Mouse (Mus musculus) midbrain, embryonic 11.5 days (tissue): ENCODE measurements around the gene Pmm2. TPM values are rescaled to one million over a fixed set of nuclear protein-coding genes. Genes with fewer than 3 reads are reported as not detected.

Experiments
- ATAC-seq: fragments of 200-750 bp; cut with Nextera tagmentation; 2 replicates; pipeline ENCODE4 v1.8.0; 2017; ENCODE audit warnings: moderate TSS enrichment, moderate library complexity; ENCODE audit not compliant: low FRiP score
- DNase-seq: peaks from one replicate; pipeline ENCODE4 v3.0.0; 2015; ENCODE audit warnings: low spot score; ENCODE audit errors: missing footprints
- H3K27ac ChIP-seq: fragments of 300-500 bp; sonication (generic); 2 replicates; pipeline ENCODE4 v1.5.1; 2014; ENCODE audit warnings: low read depth, low read length
- H3K27me3 ChIP-seq: fragments of 300-500 bp; sonication (generic); 2 replicates; pipeline ENCODE4 v1.6.1; 2014; ENCODE audit warnings: mild to moderate bottlenecking, low read length, moderate library complexity, mixed read lengths; ENCODE audit not compliant: control insufficient read depth, insufficient read depth
- H3K36me3 ChIP-seq: fragments of 300-500 bp; sonication (generic); 2 replicates; pipeline ENCODE4 v1.6.1; 2014; ENCODE audit warnings: mild to moderate bottlenecking, low read length, moderate library complexity, mixed read lengths; ENCODE audit not compliant: control insufficient read depth, insufficient read depth
- H3K4me1 ChIP-seq: fragments of 300-500 bp; sonication (generic); 2 replicates; pipeline ENCODE4 v1.6.1; 2014; ENCODE audit warnings: low read length; ENCODE audit not compliant: control insufficient read depth, insufficient read depth
- H3K4me2 ChIP-seq: fragments of 300-500 bp; sonication (generic); 2 replicates; pipeline ENCODE4 v1.6.1; 2014; ENCODE audit warnings: mild to moderate bottlenecking, moderate library complexity
- H3K4me3 ChIP-seq: fragments of 300-500 bp; sonication (generic); 2 replicates; pipeline ENCODE4 v1.5.1; 2014; ENCODE audit warnings: low read depth, low read length
- H3K9ac ChIP-seq: fragments of 300-500 bp; sonication (generic); 2 replicates; pipeline ENCODE4 v1.6.1; 2014; ENCODE audit warnings: low read length
- H3K9me3 ChIP-seq: fragments of 300-500 bp; sonication (generic); 2 replicates; pipeline ENCODE4 v1.6.1; 2016; ENCODE audit warnings: low read length; ENCODE audit not compliant: control insufficient read depth
- WGBS: fragments of 180-500 bp; shearing (Covaris S2); extraction: QIAGEN DNeasy Blood & Tissue Kit; methylation state at CpG from one replicate; pipeline ENCODE4 v1.1.7; 2014; 5-methylcytosine and 5-hydroxymethylcytosine counted together
- polyA plus RNA-seq: library from polyadenylated mRNA; unstranded; fragments of >200 nt; fragmentation: Nextera tagmentation; extraction: Ambion mirVana; gene quantifications from 2 replicates; pipeline ENCODE4 v1.2.1, GENCODE M21; 2014

Pmm2 gene
- polyA plus RNA-seq, 1 experiment from 2014 or later, result 36.3 TPM

DNA sequence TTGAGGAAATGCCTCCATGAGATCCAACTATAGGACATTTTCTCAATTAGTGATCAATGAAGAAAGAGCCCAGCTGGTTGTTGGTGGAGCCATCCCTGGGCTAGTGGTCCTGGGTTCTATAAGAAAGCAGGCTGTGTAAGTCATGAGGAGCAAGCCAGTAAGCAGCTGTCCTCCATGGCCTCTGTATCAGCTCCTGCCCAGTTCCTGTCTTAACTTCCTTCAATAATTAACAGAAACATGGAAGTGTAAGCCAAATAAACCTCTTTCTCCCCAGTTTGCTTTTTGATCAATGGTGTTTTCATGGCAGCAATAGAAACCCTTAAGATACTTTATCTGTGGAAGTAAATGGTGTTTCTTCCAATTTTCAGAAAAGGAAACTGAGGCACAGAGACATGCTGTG, 35.3 kb downstream of the Pmm2 start:
- DNase-seq (no peak), ATAC-seq (no peak)
- H3K27me3 ChIP-seq, result peaks cover 12% of the 10 kb centered on the region
- no peak overlapping the region for H3K9ac ChIP-seq
- no peak overlapping the region for H3K27ac ChIP-seq
- H3K4me3 ChIP-seq, result no peak overlapping the region
- H3K4me2 ChIP-seq, result no peak overlapping the region; the same call in 1 of the 2 replicates
- H3K9me3 ChIP-seq, result no peaks in the 10 kb centered on the region
- H3K4me1 ChIP-seq, result peaks cover 26% of the 10 kb centered on the region
- H3K36me3 ChIP-seq, result no peaks in the 10 kb centered on the region

DNA sequence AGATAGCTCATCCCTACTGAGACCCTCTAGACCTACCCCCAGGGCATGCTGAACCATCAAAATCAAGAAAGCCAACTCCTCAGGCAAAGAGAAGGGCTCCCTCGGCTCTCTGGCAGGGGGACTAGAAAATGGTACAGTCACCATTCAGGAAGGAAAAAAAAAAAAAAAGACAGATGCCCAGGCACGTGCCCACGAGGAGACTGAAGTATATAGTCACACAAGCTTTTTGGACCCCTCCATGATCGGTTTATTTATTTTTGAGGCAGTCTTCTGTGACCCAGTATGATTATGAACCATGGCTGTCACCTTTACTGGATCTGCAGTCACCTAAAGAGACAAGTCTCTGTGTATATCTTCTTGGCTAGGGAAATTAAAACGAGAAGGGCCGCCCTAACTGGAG, 35.9 kb downstream of the Pmm2 start:
- WGBS, result 73% methylated on average over 6 of the region's 6 CpGs
- no peak for ATAC-seq
- Histone ChIP-seq H3K9me3 (no peaks in the 10 kb centered on the region), H3K4me2 (no peak overlapping the region), H3K4me1 (peaks cover 21% of the 10 kb centered on the region), H3K27ac (no peak overlapping the region), H3K4me3 (no peak overlapping the region), H3K36me3 (no peaks in the 10 kb centered on the region), H3K27me3 (peaks cover 12% of the 10 kb centered on the region), H3K9ac (no peak overlapping the region)
- no peak for DNase-seq

DNA sequence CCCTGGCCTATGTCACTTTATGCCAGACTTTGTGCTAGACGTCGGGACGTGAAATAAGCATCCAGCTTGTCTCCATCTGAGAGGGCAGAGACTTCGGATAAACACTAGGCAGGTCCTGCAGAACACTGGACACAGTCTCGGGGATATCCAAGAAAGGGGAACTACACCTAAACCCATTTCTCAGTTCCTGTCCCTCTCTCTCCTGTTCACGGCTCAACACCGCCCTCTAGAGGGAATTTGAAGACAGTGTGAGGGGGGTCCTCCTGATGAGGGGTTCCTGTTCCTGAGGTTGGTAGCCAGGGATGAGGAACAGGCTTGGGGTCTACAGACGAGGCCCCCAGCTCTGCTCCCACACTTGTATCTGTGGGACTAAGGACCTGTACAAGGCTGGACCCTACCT, 36.7 kb downstream of the Pmm2 start:
- no peak overlapping the region for H3K4me2 ChIP-seq
- no peaks in the 10 kb centered on the region for H3K9me3 ChIP-seq
- peaks cover 13% of the 10 kb centered on the region for H3K4me1 ChIP-seq
- H3K27ac ChIP-seq, result no peak overlapping the region
- no peaks in the 10 kb centered on the region for H3K36me3 ChIP-seq
- no peak for ATAC-seq
- H3K27me3 ChIP-seq, result peaks cover 12% of the 10 kb centered on the region
- WGBS, result 5% methylated on average over 8 of the region's 8 CpGs
- H3K4me3 ChIP-seq, result no peak overlapping the region
- H3K9ac ChIP-seq, result no peak overlapping the region
- DNase-seq, result peak; percentile 93

DNA sequence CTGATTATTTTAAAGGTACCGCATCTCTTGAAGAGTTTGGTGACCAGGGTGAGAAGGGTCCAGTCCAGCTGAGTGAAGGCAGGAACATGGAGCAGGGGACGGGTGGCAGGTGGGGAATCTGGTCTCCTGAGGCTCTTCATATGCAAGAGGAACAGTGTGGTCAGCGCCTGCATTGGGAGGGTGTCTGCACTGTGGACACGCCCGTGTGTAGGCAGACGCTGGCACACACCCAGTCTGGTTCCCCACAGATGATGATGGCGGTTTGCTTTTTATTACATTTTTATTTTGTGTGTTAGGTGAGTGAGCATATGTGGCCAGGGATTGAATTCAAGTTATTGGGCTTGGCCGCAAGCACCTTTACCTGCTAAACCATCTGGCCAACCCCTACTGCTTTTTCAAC, 38.1 kb downstream of the Pmm2 start:
- 91% methylated on average over 8 of the region's 8 CpGs for WGBS
- H3K4me2 ChIP-seq, result no peak overlapping the region
- no peaks in the 10 kb centered on the region for H3K9me3 ChIP-seq
- H3K27ac ChIP-seq, result no peak overlapping the region
- H3K36me3 ChIP-seq, result no peaks in the 10 kb centered on the region
- H3K4me1 ChIP-seq, result peaks cover 2% of the 10 kb centered on the region
- no peak for ATAC-seq
- no peak overlapping the region for H3K4me3 ChIP-seq
- peaks cover 12% of the 10 kb centered on the region for H3K27me3 ChIP-seq
- no peak for DNase-seq
- H3K9ac ChIP-seq, result no peak overlapping the region

DNA sequence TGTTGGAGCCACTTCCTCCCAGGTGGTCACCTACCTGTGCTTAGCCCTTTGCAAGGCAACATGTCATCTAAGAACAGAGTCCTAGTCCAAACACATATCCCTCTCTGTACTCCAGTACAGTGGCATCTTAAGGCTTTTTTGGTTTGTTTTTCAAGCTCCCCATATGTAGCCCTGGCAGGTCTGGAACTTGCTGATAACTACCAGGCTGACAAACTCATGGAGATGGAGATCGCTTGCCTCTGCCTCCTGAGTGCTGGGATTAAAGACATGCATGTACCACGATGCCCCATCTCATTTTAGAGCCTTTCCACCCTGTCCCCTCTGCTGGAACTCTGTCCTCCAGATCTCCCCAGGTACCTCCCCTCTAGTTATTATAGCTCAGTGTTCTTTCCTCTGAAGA, 38.8 kb downstream of the Pmm2 start:
- peaks cover 12% of the 10 kb centered on the region for H3K27me3 ChIP-seq
- no peaks in the 10 kb centered on the region for H3K9me3 ChIP-seq
- ATAC-seq, result no peak
- no peaks in the 10 kb centered on the region for H3K36me3 ChIP-seq
- no peak overlapping the region for H3K4me3 ChIP-seq
- no peaks in the 10 kb centered on the region for H3K4me1 ChIP-seq
- no peak overlapping the region for H3K9ac ChIP-seq
- 75% methylated on average over 2 of the region's 2 CpGs for WGBS
- DNase-seq, result no peak
- H3K27ac ChIP-seq, result no peak overlapping the region
- H3K4me2 ChIP-seq, result no peak overlapping the region

DNA sequence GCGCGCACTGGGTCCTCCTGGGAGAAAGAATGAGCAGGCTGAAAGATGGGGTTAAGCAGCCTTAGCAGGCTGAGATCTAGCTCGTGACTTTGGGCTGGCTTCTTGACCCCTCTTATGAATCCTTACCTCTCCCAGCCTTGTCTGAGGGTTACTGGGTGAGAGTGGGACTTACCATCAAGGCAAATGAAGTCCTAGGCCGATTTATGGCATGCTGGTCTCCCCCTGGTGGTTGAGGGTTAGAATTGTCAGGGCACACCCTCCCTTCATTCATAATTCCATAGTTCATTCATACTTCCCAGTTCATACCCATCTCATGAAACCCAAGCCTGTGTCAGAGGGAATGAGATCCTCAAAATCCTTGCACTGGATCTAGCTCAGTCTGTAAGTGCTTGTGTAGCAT, 39.3 kb downstream of the Pmm2 start:
- no peak for DNase-seq
- WGBS, result 49% methylated on average over 4 of the region's 4 CpGs

DNA sequence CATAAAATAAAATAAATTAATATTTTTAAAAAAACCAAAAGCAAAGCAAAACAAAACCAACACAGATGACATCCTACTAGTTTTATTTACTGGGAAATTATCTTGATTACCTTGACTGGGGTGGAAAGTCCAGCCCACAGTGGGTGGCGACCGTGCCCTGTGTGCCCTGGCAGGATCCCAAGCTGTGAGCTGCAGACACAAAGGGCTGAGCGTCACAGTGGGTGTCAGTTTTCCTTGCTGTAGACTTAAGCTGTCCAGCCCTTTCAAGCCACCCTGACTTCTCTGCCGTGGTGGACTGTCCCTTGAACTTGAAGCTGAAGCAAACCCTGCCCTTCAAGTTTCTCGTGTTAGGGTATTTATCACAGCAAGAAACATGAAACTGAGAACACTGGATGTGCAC, 40.6 kb downstream of the Pmm2 start:
- Histone ChIP-seq H3K4me1 (no peaks in the 10 kb centered on the region), H3K9me3 (no peaks in the 10 kb centered on the region), H3K36me3 (no peaks in the 10 kb centered on the region), H3K4me3 (no peak overlapping the region), H3K27me3 (peaks cover 10% of the 10 kb centered on the region), H3K4me2 (no peak overlapping the region), H3K27ac (no peak overlapping the region), H3K9ac (no peak overlapping the region)
- ATAC-seq, result no peak
- WGBS, result 57% methylated on average over 5 of the region's 5 CpGs
- DNase-seq, result no peak

More for the DNA sequence above, 39.3 kb downstream of the Pmm2 start:
- Histone ChIP-seq H3K4me2 (no peak overlapping the region), H3K4me1 (no peaks in the 10 kb centered on the region), H3K9me3 (no peaks in the 10 kb centered on the region), H3K9ac (no peak overlapping the region), H3K27me3 (peaks cover 12% of the 10 kb centered on the region), H3K36me3 (no peaks in the 10 kb centered on the region), H3K27ac (no peak overlapping the region), H3K4me3 (no peak overlapping the region)
- ATAC-seq, result no peak

DNA sequence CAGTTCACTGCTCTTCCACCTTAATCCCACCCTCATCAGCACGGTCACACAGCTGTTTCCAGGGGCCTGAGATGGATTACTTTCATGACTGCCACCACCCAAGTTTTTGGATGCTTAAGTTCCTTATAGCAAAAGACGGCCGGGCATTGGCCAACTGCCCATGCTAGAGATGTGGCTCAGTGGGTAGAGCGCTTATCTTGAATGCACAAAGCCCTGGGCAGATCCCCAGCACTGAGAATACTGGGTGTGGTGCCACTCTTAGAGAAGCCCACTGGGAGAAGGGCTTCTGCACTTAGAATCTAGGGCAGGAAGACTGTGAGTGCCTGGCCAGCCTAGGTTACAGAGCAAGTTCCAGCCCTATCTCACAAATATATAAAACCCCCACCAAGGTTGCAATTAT, 41.2 kb downstream of the Pmm2 start:
- Histone ChIP-seq H3K9ac (no peak overlapping the region), H3K36me3 (no peaks in the 10 kb centered on the region), H3K27me3 (peaks cover 4% of the 10 kb centered on the region; the same call in 1 of the 2 replicates), H3K27ac (no peak overlapping the region), H3K9me3 (no peaks in the 10 kb centered on the region), H3K4me3 (no peak overlapping the region), H3K4me1 (no peaks in the 10 kb centered on the region), H3K4me2 (no peak overlapping the region)
- 90% methylated on average over 4 of the region's 4 CpGs for WGBS
- DNase-seq (no peak), ATAC-seq (no peak)

DNA sequence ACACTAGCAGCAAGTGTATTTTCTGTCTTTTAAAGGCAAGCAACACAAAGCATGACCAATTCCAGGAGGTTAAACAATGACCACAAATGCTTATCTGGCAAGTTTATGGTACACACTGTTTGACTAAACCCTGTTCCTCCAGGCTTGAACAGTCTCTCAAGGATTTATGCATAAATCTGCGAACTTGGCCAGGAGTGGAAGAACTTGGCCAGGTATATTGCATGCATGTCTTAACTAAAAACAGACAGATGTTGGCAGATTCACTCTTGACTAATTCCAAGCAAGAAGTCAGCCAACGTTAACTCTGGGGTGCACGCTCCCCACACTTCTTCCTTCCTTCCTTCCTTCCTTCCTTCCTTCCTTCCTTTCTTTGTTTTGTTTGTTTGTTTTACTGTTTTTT, 42.3 kb downstream of the Pmm2 start:
- WGBS, result 93% methylated on average over 3 of the region's 3 CpGs
- no peak for DNase-seq
- ATAC-seq, result no peak
- H3K4me2 ChIP-seq, result no peak overlapping the region
- H3K9ac ChIP-seq, result no peak overlapping the region
- no peaks in the 10 kb centered on the region for H3K27me3 ChIP-seq
- no peak overlapping the region for H3K4me3 ChIP-seq
- no peaks in the 10 kb centered on the region for H3K4me1 ChIP-seq
- no peaks in the 10 kb centered on the region for H3K9me3 ChIP-seq
- H3K27ac ChIP-seq, result no peak overlapping the region
- no peaks in the 10 kb centered on the region for H3K36me3 ChIP-seq

DNA sequence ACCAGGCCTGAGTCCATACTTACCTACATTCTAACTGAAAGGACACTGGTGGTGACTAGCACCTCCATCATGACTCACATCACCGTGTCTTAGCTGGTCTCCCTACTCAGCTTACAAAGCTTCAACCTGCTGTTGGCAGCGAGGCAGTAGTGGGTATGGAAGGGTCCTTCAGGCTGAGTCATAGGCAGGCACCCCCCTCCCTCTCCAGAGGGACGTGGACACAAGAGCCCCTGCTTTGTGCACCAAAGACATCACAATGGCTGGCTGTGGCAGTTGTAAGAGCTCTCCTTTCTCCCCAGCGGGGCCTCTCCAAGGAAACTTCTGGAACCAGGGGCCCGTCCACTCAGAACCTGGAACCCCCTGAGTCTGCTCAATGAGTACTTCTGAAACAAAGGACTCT, 43.0 kb downstream of the Pmm2 start, which contains the start of gene Gm5767:
Gene Gm5767, plus strand, starts transcription at position 301 of the 400 bp plus-strand sequence.
- 78% methylated on average over 5 of the region's 5 CpGs for whole genome bisulfite sequencing
- no peak within 1 kb of the TSS for H3K4me3 ChIP-seq
- DNase-seq, result no peak
- no peaks in the 10 kb centered on the region for H3K36me3 ChIP-seq
- H3K4me1 ChIP-seq, result no peaks in the 10 kb centered on the region
- H3K4me2 ChIP-seq, result no peak within 1 kb of the TSS
- H3K9me3 ChIP-seq, result no peaks in the 10 kb centered on the region
- no peak for ATAC-seq
- no peak within 1 kb of the TSS for H3K27ac ChIP-seq
- no peaks in the 10 kb centered on the region for H3K27me3 ChIP-seq
- H3K9ac ChIP-seq, result no peak within 1 kb of the TSS
